Mouse (Mus musculus) neural tube, embryonic 13.5 days (tissue): ENCODE measurements around the gene Smg9. TPM values are rescaled to one million over a fixed set of nuclear protein-coding genes. Genes with fewer than 3 reads are reported as not detected.

Source experiments
- ATAC-seq: fragments of 200-750 bp; cut with Nextera tagmentation; 2 replicates; pipeline ENCODE4 v1.8.0; 2017; ENCODE audit warnings: low read depth, mild to moderate bottlenecking, moderate TSS enrichment, moderate library complexity
- H3K27ac ChIP-seq: fragments of 300-500 bp; sonication (generic); replicated peaks from 2 replicates; pipeline ENCODE4 v1.5.1; 2015; ENCODE audit warnings: moderate library complexity, mild to moderate bottlenecking, inconsistent platforms
- H3K27me3 ChIP-seq: fragments of 300-500 bp; sonication (generic); 2 replicates; pipeline ENCODE4 v1.6.1; 2015; ENCODE audit warnings: mild to moderate bottlenecking, inconsistent platforms
- H3K36me3 ChIP-seq: fragments of 300-500 bp; sonication (generic); 2 replicates; pipeline ENCODE4 v1.6.1; 2015; ENCODE audit warnings: mild to moderate bottlenecking, inconsistent platforms
- H3K4me1 ChIP-seq: fragments of 300-500 bp; sonication (generic); replicated peaks from 2 replicates; pipeline ENCODE4 v1.6.1; 2015; ENCODE audit warnings: inconsistent platforms
- H3K4me2 ChIP-seq: fragments of 300-500 bp; sonication (generic); 2 replicates; pipeline ENCODE4 v1.6.1; 2015; ENCODE audit warnings: inconsistent platforms, mild to moderate bottlenecking, moderate library complexity
- H3K4me3 ChIP-seq: fragments of 300-500 bp; sonication (generic); 2 replicates; pipeline ENCODE4 v1.5.1; 2015; ENCODE audit warnings: mild to moderate bottlenecking, inconsistent platforms
- H3K9ac ChIP-seq: fragments of 300-500 bp; sonication (generic); 2 replicates; pipeline ENCODE4 v1.6.1; 2015; ENCODE audit warnings: moderate library complexity, mild to moderate bottlenecking, inconsistent platforms
- H3K9me3 ChIP-seq: fragments of 300-500 bp; sonication (generic); 2 replicates; pipeline ENCODE4 v1.6.1; 2016; ENCODE audit warnings: inconsistent platforms
- WGBS: fragments of 180-500 bp; shearing (Covaris S2); methylation state at CpG from one replicate; pipeline ENCODE4 v1.1.7; 2015; 5-methylcytosine and 5-hydroxymethylcytosine counted together
- polyA plus RNA-seq: library from polyadenylated mRNA; unstranded; fragments of >200 nt; fragmentation: Nextera tagmentation; extraction: Ambion mirVana; gene quantifications from 2 replicates; pipeline ENCODE4 v1.2.1, GENCODE M21; 2015

The Smg9 gene
- polyA plus RNA-seq, 1 experiment from 2014 or later: 37.7 TPM

GRCm38 (mm10) chr7:24380370-24380769 lies 19.0 kb upstream of the Smg9 start:
- 80% methylated on average over 2 of the region's 2 CpGs for WGBS
- H3K27me3 ChIP-seq: peaks cover 17% of the 10 kb centered on the region
- no peak for ATAC-seq

DNA sequence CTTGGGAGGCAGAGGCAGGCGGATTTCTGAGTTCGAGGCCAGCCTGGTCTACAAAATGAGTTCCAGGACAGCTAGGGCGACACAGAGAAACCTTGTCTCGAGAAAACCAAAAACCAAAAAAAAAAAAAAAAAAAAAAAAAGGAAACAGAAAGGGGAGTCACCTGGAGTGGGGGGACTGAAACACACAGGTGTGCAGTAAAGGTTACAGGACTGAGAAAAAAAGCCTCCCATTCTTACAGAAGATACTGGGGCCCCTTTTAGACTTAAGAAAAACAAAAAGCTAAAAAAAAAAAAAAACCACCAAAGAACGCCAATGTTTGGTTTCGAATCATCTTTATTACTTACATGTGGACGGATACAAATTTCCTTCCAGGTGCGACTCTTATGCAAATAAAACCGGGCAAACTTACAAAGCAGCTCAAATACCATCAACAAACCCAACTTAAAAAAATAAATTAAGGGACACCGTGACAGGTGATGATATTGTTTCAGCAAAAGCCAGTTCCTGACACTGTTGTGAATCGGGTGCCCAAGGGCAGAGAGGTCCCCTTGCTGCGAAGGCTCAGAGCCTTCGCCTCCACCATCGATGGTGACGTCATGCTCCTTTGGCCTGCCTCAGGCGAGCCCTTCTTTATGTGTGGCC lies 16.6 kb upstream of the Smg9 start:
- WGBS: 85% methylated on average over 16 of the region's 16 CpGs
- H3K36me3 ChIP-seq: no peaks in the 10 kb centered on the region
- H3K9ac ChIP-seq: no peak overlapping the region

More at GRCm38 (mm10) chr7:24380370-24380769, 19.0 kb upstream of the Smg9 start:
- Histone ChIP-seq H3K9ac (no peak overlapping the region), H3K27ac (no peak overlapping the region), H3K9me3 (no peaks in the 10 kb centered on the region), H3K4me2 (no peak overlapping the region), H3K36me3 (no peaks in the 10 kb centered on the region), H3K4me1 (peaks cover 16% of the 10 kb centered on the region), H3K4me3 (no peak overlapping the region)

GRCm38 (mm10) chr7:24384070-24384469 lies 15.3 kb upstream of the Smg9 start:
- ATAC-seq: no peak
- Histone ChIP-seq H3K9ac (no peak overlapping the region), H3K4me1 (no peaks in the 10 kb centered on the region), H3K36me3 (no peaks in the 10 kb centered on the region), H3K27ac (no peak overlapping the region), H3K9me3 (no peaks in the 10 kb centered on the region), H3K4me2 (no peak overlapping the region), H3K4me3 (no peak overlapping the region), H3K27me3 (0 out of 2 replicates have a peak, but pooled peaks cover 5% of the 10 kb centered on the region)
- 67% methylated on average over 6 of the region's 6 CpGs for WGBS

More for the DNA sequence above, 16.6 kb upstream of the Smg9 start:
- Histone ChIP-seq H3K27ac (no peak overlapping the region), H3K4me1 (peaks cover 3% of the 10 kb centered on the region; the same call in 1 of the 2 replicates), H3K4me3 (no peak overlapping the region), H3K9me3 (no peaks in the 10 kb centered on the region), H3K27me3 (0 out of 2 replicates have a peak, but pooled peaks cover 5% of the 10 kb centered on the region), H3K4me2 (no peak overlapping the region)
- ATAC-seq: no peak

- 0 out of 2 replicates have a peak, but pooled peaks cover 5% of the 10 kb centered on the region for H3K27me3 ChIP-seq
- H3K36me3 ChIP-seq: no peaks in the 10 kb centered on the region
- ATAC-seq: 0 out of 2 replicates have a peak, but pooled peaks have one; percentile 29
- no peak overlapping the region for H3K27ac ChIP-seq
- 9% methylated on average over 11 of the region's 11 CpGs for WGBS
- H3K4me2 ChIP-seq: peak overlapping the region; percentile 21; the same call in 1 of the 2 replicates
- H3K4me3 ChIP-seq: no peak overlapping the region
- H3K9ac ChIP-seq: no peak overlapping the region
- no peaks in the 10 kb centered on the region for H3K9me3 ChIP-seq
- H3K4me1 ChIP-seq: peaks cover 6% of the 10 kb centered on the region
Observed at GRCm38 (mm10) chr7:24384827-24385226, 14.6 kb upstream of the Smg9 start.

DNA sequence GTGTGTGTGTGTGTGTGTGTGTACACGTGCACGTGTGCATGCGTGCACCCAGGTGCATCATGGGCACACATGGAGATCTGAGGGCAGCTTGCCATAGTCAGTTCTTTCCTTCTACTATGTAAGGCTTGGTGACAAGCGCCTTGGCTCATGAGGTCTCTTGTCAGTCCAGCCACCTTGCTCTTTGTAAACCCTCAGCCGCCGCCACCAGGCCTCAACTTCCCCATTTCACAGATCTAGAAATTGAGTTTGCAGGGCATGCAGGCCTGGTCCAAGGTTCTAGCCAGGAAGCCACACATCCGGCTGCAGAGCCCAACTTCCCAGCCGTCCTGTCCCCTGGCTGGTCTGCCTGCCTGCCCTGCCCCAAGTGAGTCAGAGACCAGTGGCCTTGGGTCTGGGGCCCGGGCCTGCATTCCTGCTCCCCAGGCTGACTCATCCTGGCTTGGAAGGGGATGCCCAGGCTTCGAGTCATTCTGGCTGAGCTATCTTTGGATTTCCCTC lies 12.3 kb upstream of the Smg9 start:
- 86% methylated on average over 10 of the region's 10 CpGs for WGBS
- Histone ChIP-seq H3K4me1 (peaks cover 27% of the 10 kb centered on the region), H3K4me3 (no peak overlapping the region), H3K9me3 (no peaks in the 10 kb centered on the region), H3K9ac (no peak overlapping the region), H3K27me3 (0 out of 2 replicates have a peak, but pooled peaks cover 5% of the 10 kb centered on the region), H3K36me3 (no peaks in the 10 kb centered on the region), H3K27ac (no peak overlapping the region), H3K4me2 (no peak overlapping the region)
- ATAC-seq: no peak

GRCm38 (mm10) chr7:24389516-24390187 lies 9.8 kb upstream of the Smg9 start:
- no peak overlapping the region for H3K4me2 ChIP-seq
- peak overlapping the region; percentile 46 for H3K27ac ChIP-seq
- 0 out of 2 replicates have a peak, but pooled peaks cover under 1% of the 10 kb centered on the region for H3K27me3 ChIP-seq
- H3K9me3 ChIP-seq: no peaks in the 10 kb centered on the region
- H3K4me3 ChIP-seq: no peak overlapping the region
- H3K9ac ChIP-seq: 0 out of 2 replicates have a peak overlapping the region, but pooled peaks have one; percentile 17
- H3K36me3 ChIP-seq: no peaks in the 10 kb centered on the region
- H3K4me1 ChIP-seq: peaks cover 27% of the 10 kb centered on the region
- WGBS: 63% methylated on average over 13 of the region's 13 CpGs
- ATAC-seq: no peak

DNA sequence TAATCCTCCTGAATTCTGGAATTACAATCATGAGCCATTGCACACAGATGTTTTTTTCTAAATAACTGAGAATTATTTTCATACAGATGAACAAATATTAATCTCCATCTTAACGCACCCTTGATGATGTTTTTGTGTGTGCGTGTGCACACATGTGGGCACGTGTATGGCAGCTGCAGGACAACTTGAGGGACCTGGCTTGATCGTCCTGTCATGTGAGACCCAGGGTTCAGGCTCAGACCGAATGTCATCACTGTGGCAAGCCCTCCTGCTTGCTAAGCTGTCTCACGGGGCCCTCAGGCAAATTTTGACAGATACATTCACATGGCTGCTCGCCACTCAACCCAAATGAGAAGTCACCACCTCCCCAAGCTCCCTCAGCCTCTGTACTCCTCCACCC lies 8.9 kb upstream of the Smg9 start:
- 23% methylated on average over 7 of the region's 7 CpGs for WGBS

GRCm38 (mm10) chr7:24391077-24391476 lies 8.3 kb upstream of the Smg9 start:
- H3K9ac ChIP-seq: peak overlapping the region; percentile 59
- H3K4me3 ChIP-seq: 0 out of 2 replicates have a peak overlapping the region, but pooled peaks have one; percentile 23
- ATAC-seq: peak; percentile 92
- no peaks in the 10 kb centered on the region for H3K9me3 ChIP-seq
- no peaks in the 10 kb centered on the region for H3K36me3 ChIP-seq
- WGBS: under 1% methylated on average over 5 of the region's 5 CpGs
- peaks cover 27% of the 10 kb centered on the region for H3K4me1 ChIP-seq
- peak overlapping the region; percentile 54 for H3K4me2 ChIP-seq
- H3K27ac ChIP-seq: peak overlapping the region; percentile 93
- no peaks in the 10 kb centered on the region for H3K27me3 ChIP-seq

More for the DNA sequence above, 8.9 kb upstream of the Smg9 start:
- Histone ChIP-seq H3K4me3 (no peak overlapping the region), H3K36me3 (no peaks in the 10 kb centered on the region), H3K9ac (peak overlapping the region; percentile 59; the same call in 1 of the 2 replicates), H3K27me3 (no peaks in the 10 kb centered on the region), H3K4me2 (peak overlapping the region; percentile 54), H3K4me1 (peaks cover 27% of the 10 kb centered on the region), H3K9me3 (no peaks in the 10 kb centered on the region), H3K27ac (peak overlapping the region; percentile 93)
- peak; percentile 42; the same call in 1 of the 2 replicates for ATAC-seq

GRCm38 (mm10) chr7:24391687-24392086 lies 7.7 kb upstream of the Smg9 start:
- Histone ChIP-seq H3K27me3 (no peaks in the 10 kb centered on the region), H3K27ac (peak overlapping the region; percentile 93), H3K4me2 (peak overlapping the region; percentile 54), H3K9ac (peak overlapping the region; percentile 59), H3K4me1 (peaks cover 27% of the 10 kb centered on the region), H3K4me3 (no peak overlapping the region), H3K9me3 (no peaks in the 10 kb centered on the region), H3K36me3 (no peaks in the 10 kb centered on the region)
- no peak for ATAC-seq
- 87% methylated on average over 2 of the region's 2 CpGs for WGBS

- no peak overlapping the region for H3K9ac ChIP-seq
- peaks cover 27% of the 10 kb centered on the region for H3K4me1 ChIP-seq
- H3K4me3 ChIP-seq: no peak overlapping the region
- H3K4me2 ChIP-seq: no peak overlapping the region
- no peaks in the 10 kb centered on the region for H3K27me3 ChIP-seq
- no peaks in the 10 kb centered on the region for H3K36me3 ChIP-seq
- WGBS: 87% methylated on average over 3 of the region's 3 CpGs
- ATAC-seq: no peak
- no peaks in the 10 kb centered on the region for H3K9me3 ChIP-seq
- no peak overlapping the region for H3K27ac ChIP-seq
Observed at GRCm38 (mm10) chr7:24394054-24394453, 5.4 kb upstream of the Smg9 start.

DNA sequence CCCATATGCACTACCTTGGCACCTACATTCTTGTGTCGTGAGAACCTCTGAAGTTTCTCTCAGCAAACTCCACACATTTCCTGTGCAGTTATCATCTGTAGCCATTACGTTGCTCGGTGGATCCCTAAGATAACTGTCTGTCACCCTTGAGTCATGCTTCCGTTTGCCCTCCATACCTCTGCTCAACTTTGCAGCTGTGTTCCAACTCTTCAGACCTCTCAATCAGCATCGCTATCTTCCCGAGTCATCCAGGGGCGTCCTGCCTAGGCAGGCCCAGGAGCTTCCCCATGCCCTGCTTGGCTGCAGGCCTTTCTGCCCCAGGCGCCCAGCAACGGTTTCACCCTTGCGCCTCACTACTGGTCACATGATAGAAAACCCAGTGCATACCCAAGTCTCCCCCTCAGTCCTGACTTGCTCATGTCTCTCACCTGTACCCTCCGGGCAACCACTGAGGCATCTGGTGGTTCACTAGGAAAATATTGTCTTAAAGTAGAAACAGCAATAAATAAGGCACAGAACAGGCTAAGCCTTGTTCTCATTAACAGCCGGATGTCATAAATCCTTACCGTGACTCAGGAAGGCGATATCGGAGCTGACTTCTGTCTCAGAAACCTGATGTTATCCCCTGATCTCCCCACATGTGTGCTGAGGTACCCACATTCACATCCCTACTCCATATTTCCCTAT lies 4.8 kb upstream of the Smg9 start:
- H3K4me2 ChIP-seq: no peak overlapping the region
- WGBS: 71% methylated on average over 15 of the region's 15 CpGs
- H3K4me1 ChIP-seq: peaks cover 23% of the 10 kb centered on the region
- H3K9me3 ChIP-seq: no peaks in the 10 kb centered on the region
- no peak overlapping the region for H3K27ac ChIP-seq
- H3K27me3 ChIP-seq: no peaks in the 10 kb centered on the region
- no peak overlapping the region for H3K9ac ChIP-seq
- no peak overlapping the region for H3K4me3 ChIP-seq
- no peaks in the 10 kb centered on the region for H3K36me3 ChIP-seq
- no peak for ATAC-seq

DNA sequence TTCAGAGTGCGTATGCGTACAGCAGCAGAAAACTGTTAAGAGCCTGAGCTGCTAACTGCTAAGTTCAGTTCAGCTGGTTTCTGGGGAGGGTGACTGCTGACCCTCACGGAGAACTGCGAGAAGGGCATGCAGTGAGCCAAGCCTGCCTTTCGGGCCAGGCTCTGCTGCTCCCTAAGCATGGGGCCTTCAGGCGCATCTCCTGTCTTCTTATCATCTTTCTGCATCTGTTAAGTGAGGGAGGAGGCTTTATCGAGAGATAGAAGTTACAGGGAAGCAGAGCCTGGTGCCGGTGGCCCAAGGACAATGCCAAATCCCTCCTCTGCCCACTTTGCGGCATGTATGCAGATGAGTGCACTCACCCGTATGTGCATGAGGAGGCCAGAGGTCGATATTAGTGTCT lies 2.6 kb upstream of the Smg9 start:
- Histone ChIP-seq H3K9me3 (no peaks in the 10 kb centered on the region), H3K4me3 (no peak overlapping the region), H3K36me3 (no peaks in the 10 kb centered on the region), H3K4me2 (no peak overlapping the region), H3K4me1 (peaks cover 20% of the 10 kb centered on the region), H3K27me3 (no peaks in the 10 kb centered on the region), H3K27ac (no peak overlapping the region), H3K9ac (peak overlapping the region; percentile 17; the same call in 1 of the 2 replicates)
- ATAC-seq: no peak
- 82% methylated on average over 11 of the region's 11 CpGs for WGBS
